Mouse (Mus musculus): Measurements from ENCODE around the gene Acacb.

Acacb gene

GRCm38 (mm10) chr5:114146028-114146888 lies at the start of gene Acacb:
TSS of gene Acacb (plus strand) at chr5:114146535.
- DNase-seq = peak; percentile 56

- DNase-seq = peak; percentile 83
These were observed 46.5 kb upstream of the Acacb start for GRCm38 (mm10) chr5:114099709-114100389.

- DNase-seq = peak; percentile 17
These were observed 45.8 kb upstream of the Acacb start for GRCm38 (mm10) chr5:114100390-114101099.

- DNase-seq = no peak
These were observed 44.5 kb upstream of the Acacb start for GRCm38 (mm10) chr5:114101873-114102272.

- no peak for DNase-seq
These were observed 43.5 kb upstream of the Acacb start for GRCm38 (mm10) chr5:114102807-114103206.

- DNase-seq = no peak
These were observed 39.9 kb upstream of the Acacb start for GRCm38 (mm10) chr5:114106391-114106935.

- DNase-seq = no peak
These were observed 33.0 kb upstream of the Acacb start for GRCm38 (mm10) chr5:114113334-114113733.

GRCm38 (mm10) chr5:114115030-114115429 lies 31.3 kb upstream of the Acacb start:
- DNase-seq = no peak

- no peak for DNase-seq
These were observed 29.7 kb upstream of the Acacb start for GRCm38 (mm10) chr5:114116586-114116985.

GRCm38 (mm10) chr5:114119806-114120205 lies 26.5 kb upstream of the Acacb start:
- no peak for DNase-seq

GRCm38 (mm10) chr5:114126008-114126407 lies 20.3 kb upstream of the Acacb start:
- DNase-seq = no peak

- DNase-seq = no peak
These were observed 19.7 kb upstream of the Acacb start for GRCm38 (mm10) chr5:114126499-114127244.

GRCm38 (mm10) chr5:114127374-114128349 lies 18.7 kb upstream of the Acacb start, which contains the start of gene Alkbh2:
TSS of gene Alkbh2 (minus strand) at chr5:114128218.
- DNase-seq = peak; percentile 69

GRCm38 (mm10) chr5:114129550-114130210 lies 16.7 kb upstream of the Acacb start:
- DNase-seq = no peak

- peak; percentile 39 for DNase-seq
These were observed 16.1 kb upstream of the Acacb start, which contains the start of gene Ung for GRCm38 (mm10) chr5:114130211-114130605. TSS of gene Ung (plus strand) at chr5:114130386.

- peak; percentile 93 for DNase-seq
These were observed 15.4 kb upstream of the Acacb start for GRCm38 (mm10) chr5:114130698-114131520.

GRCm38 (mm10) chr5:114131521-114131840 lies 14.9 kb upstream of the Acacb start:
- DNase-seq = peak; percentile 82

GRCm38 (mm10) chr5:114132841-114133240 lies 13.5 kb upstream of the Acacb start:
- DNase-seq = no peak

- DNase-seq = peak; percentile 45
These were observed 12.2 kb upstream of the Acacb start for GRCm38 (mm10) chr5:114134091-114134534.

Measured in kidney, adult 11 months (tissue).